Mouse (Mus musculus) MEL (cell line): Measurements from ENCODE around the gene Hoxd10. TPM values are rescaled to one million over a fixed set of nuclear protein-coding genes. Genes with fewer than 3 reads are reported as not detected.

Experiments used
- DNase-seq: peaks from one replicate; pipeline ENCODE4 v3.0.0; 2011; ENCODE audit warnings: low read depth, low spot score
- H3K27ac ChIP-seq: 2 replicates; pipeline ENCODE4 v1.5.1; 2012; ENCODE audit warnings: low read depth, mild to moderate bottlenecking, control low read depth, low read length, moderate library complexity; ENCODE audit not compliant: control insufficient read depth
- H3K27me3 ChIP-seq, 2 experiments: fragments of 150-350 bp in 1 of 2; sonication (generic) in 1 of 2; 2 replicates each; pipeline ENCODE4 v1.6.1; 2012; ENCODE audit warnings: low read length in 2 of 2, mild to moderate bottlenecking in 2 of 2, improper control_type of control experiment in 1 of 2, moderate library complexity in 1 of 2; ENCODE audit not compliant: insufficient read depth in 2 of 2, control insufficient read depth in 1 of 2
- H3K36me3 ChIP-seq, 2 experiments: 2 replicates each; pipeline ENCODE4 v1.6.1; 2012 to 2014; ENCODE audit warnings: low read length in 2 of 2, improper control_type of control experiment in 1 of 2, inconsistent platforms in 1 of 2, mild to moderate bottlenecking in 1 of 2; ENCODE audit not compliant: insufficient read depth in 2 of 2, control insufficient read depth in 1 of 2
- H3K4me1 ChIP-seq, 2 experiments: fragments of 150-350 bp in 1 of 2; sonication (generic) in 1 of 2; 2 replicates each; pipeline ENCODE4 v1.6.1; 2012; ENCODE audit warnings: low read length in 2 of 2, improper control_type of control experiment in 1 of 2, mild to moderate bottlenecking in 1 of 2; ENCODE audit not compliant: insufficient read depth in 2 of 2, control insufficient read depth in 1 of 2
- H3K4me3 ChIP-seq, 2 experiments: fragments of 150-350 bp in 1 of 2; sonication (generic) in 1 of 2; 2 replicates each; pipeline ENCODE4 v1.5.1; 2012; ENCODE audit warnings: low read depth in 2 of 2, low read length in 2 of 2, mild to moderate bottlenecking in 2 of 2, moderate library complexity in 2 of 2, control low read depth in 1 of 2, improper control_type of control experiment in 1 of 2; ENCODE audit not compliant: control insufficient read depth in 1 of 2, insufficient read depth in 1 of 2
- H3K79me2 ChIP-seq: 2 replicates; pipeline ENCODE4 v1.6.1; 2012; ENCODE audit warnings: mild to moderate bottlenecking, low read length, moderate library complexity; ENCODE audit not compliant: control insufficient read depth, poor library complexity, insufficient read depth
- H3K9ac ChIP-seq: 2 replicates; pipeline ENCODE4 v1.6.1; 2012; ENCODE audit warnings: low read depth, mild to moderate bottlenecking, control low read depth, low read length, moderate library complexity; ENCODE audit not compliant: control insufficient read depth, poor library complexity, severe bottlenecking
- H3K9me3 ChIP-seq: fragments of 150-350 bp; sonication (generic); replicated peaks from 2 replicates; pipeline ENCODE4 v1.6.1; 2012; ENCODE audit warnings: mild to moderate bottlenecking, low read length, improper control_type of control experiment, moderate library complexity; ENCODE audit not compliant: insufficient read depth
- CHD1 ChIP-seq: IDR thresholded peaks from 2 replicates; pipeline ENCODE4 v1.6.1; 2012; ENCODE audit warnings: low read depth, mild to moderate bottlenecking, inconsistent platforms, low read length, improper control_type of control experiment
- CTCF ChIP-seq, 3 experiments: IDR thresholded peaks in 2 of 3; conservative IDR thresholded peaks in 1 of 3; 2 replicates each; pipeline ENCODE4 v1.5.1; 2011 to 2012; ENCODE audit warnings: low read length in 3 of 3, low read depth in 2 of 3, mild to moderate bottlenecking in 2 of 3, improper control_type of control experiment in 1 of 3, inconsistent platforms in 1 of 3, mixed read lengths in 1 of 3, moderate library complexity in 1 of 3; ENCODE audit not compliant: control insufficient read depth in 1 of 3, insufficient read depth in 1 of 3, poor library complexity in 1 of 3, severe bottlenecking in 1 of 3
- EP300 ChIP-seq, 2 experiments: IDR thresholded peaks; 2 replicates each; pipeline ENCODE4 v1.6.1; 2011; ENCODE audit warnings: improper control_type of control experiment in 2 of 2, low read length in 2 of 2, low read depth in 1 of 2, mild to moderate bottlenecking in 1 of 2
- ETS1 ChIP-seq: IDR thresholded peaks from 2 replicates; pipeline ENCODE4 v1.6.1; 2012; ENCODE audit warnings: low read depth, mild to moderate bottlenecking, inconsistent platforms, low read length, improper control_type of control experiment, moderate library complexity
- GATA1 ChIP-seq: IDR thresholded peaks from 2 replicates; pipeline ENCODE4 v1.6.1; 2011; ENCODE audit warnings: low read depth, low read length, improper control_type of control experiment
- JUND ChIP-seq: IDR thresholded peaks from 2 replicates; pipeline ENCODE4 v1.6.1; 2011; ENCODE audit warnings: low read depth, mild to moderate bottlenecking, improper control_type of control experiment, low read length
- KAT2A ChIP-seq: conservative IDR thresholded peaks from 2 replicates; pipeline ENCODE4 v1.6.1; 2012; ENCODE audit warnings: low read depth, low read length, improper control_type of control experiment, inconsistent platforms
- MAFK ChIP-seq: IDR thresholded peaks from 2 replicates; pipeline ENCODE4 v1.6.1; 2011; ENCODE audit warnings: low read depth, mild to moderate bottlenecking, low read length, improper control_type of control experiment, borderline replicate concordance
- MAX ChIP-seq: IDR thresholded peaks from 2 replicates; pipeline ENCODE4 v1.6.1; 2011; ENCODE audit warnings: low read length, improper control_type of control experiment
- MAZ ChIP-seq: IDR thresholded peaks from 2 replicates; pipeline ENCODE4 v1.6.1; 2012; ENCODE audit warnings: low read depth, mild to moderate bottlenecking, inconsistent platforms, low read length, improper control_type of control experiment
- MXI1 ChIP-seq: IDR thresholded peaks from 2 replicates; pipeline ENCODE4 v1.6.1; 2011; ENCODE audit warnings: mild to moderate bottlenecking, low read depth, low read length, improper control_type of control experiment
- POLR2A ChIP-seq, 2 experiments: IDR thresholded peaks; 2 replicates each; pipeline ENCODE4 v1.6.1; 2011 to 2012; ENCODE audit warnings: low read length in 2 of 2, mild to moderate bottlenecking in 2 of 2, control low read depth in 1 of 2, improper control_type of control experiment in 1 of 2, low read depth in 1 of 2, moderate library complexity in 1 of 2; ENCODE audit not compliant: control insufficient read depth in 1 of 2, insufficient read depth in 1 of 2, poor library complexity in 1 of 2
- POLR2AphosphoS2 ChIP-seq: IDR thresholded peaks from 2 replicates; pipeline ENCODE4 v1.6.1; 2011; ENCODE audit warnings: low read length, improper control_type of control experiment
- RAD21 ChIP-seq: IDR thresholded peaks from 2 replicates; pipeline ENCODE4 v1.6.1; 2011; ENCODE audit warnings: mild to moderate bottlenecking, low read depth, low read length, improper control_type of control experiment
- RCOR1 ChIP-seq: IDR thresholded peaks from 2 replicates; pipeline ENCODE4 v1.6.1; 2012; ENCODE audit warnings: low read depth, mild to moderate bottlenecking, inconsistent platforms, low read length, improper control_type of control experiment
- SIN3A ChIP-seq: IDR thresholded peaks from 2 replicates; pipeline ENCODE4 v1.6.1; 2012; ENCODE audit warnings: low read length, improper control_type of control experiment, inconsistent platforms
- SMC3 ChIP-seq: IDR thresholded peaks from 2 replicates; pipeline ENCODE4 v1.6.1; 2011; ENCODE audit warnings: low read depth, low read length, improper control_type of control experiment
- TBP ChIP-seq: IDR thresholded peaks from 2 replicates; pipeline ENCODE4 v1.8.0; 2011; ENCODE audit warnings: low read depth, low read length, improper control_type of control experiment
- UBTF ChIP-seq: IDR thresholded peaks from 2 replicates; pipeline ENCODE4 v1.6.1; 2012; ENCODE audit warnings: low read depth, mild to moderate bottlenecking, inconsistent platforms, low read length, improper control_type of control experiment, moderate library complexity, borderline replicate concordance; ENCODE audit not compliant: insufficient read depth
- USF1 ChIP-seq: IDR thresholded peaks from 2 replicates; pipeline ENCODE4 v1.6.1; 2014; ENCODE audit warnings: low read depth, mild to moderate bottlenecking, inconsistent platforms, low read length, improper control_type of control experiment, moderate library complexity
- USF2 ChIP-seq, 2 experiments: IDR thresholded peaks; 2 replicates each; pipeline ENCODE4 v1.6.1; 2011 to 2012; ENCODE audit warnings: improper control_type of control experiment in 2 of 2, low read length in 2 of 2, borderline replicate concordance in 1 of 2, inconsistent platforms in 1 of 2, low read depth in 1 of 2, mild to moderate bottlenecking in 1 of 2; ENCODE audit not compliant: insufficient read depth in 1 of 2
- ZC3H11A ChIP-seq: IDR thresholded peaks from 2 replicates; pipeline ENCODE4 v1.6.1; 2012; ENCODE audit warnings: low read depth, mild to moderate bottlenecking, inconsistent platforms, low read length, improper control_type of control experiment
- ZKSCAN1 ChIP-seq: IDR thresholded peaks from 2 replicates; pipeline ENCODE4 v1.6.1; 2012; ENCODE audit warnings: low read depth, mild to moderate bottlenecking, inconsistent platforms, low read length, improper control_type of control experiment, moderate library complexity
- ZMIZ1 ChIP-seq: IDR thresholded peaks from 2 replicates; pipeline ENCODE4 v1.6.1; 2012; ENCODE audit warnings: low read depth, mild to moderate bottlenecking, inconsistent platforms, low read length, improper control_type of control experiment, moderate library complexity
- polyA plus RNA-seq, 2 experiments: library from polyadenylated mRNA; stranded (reverse) in 1 of 2; unstranded in 1 of 2; fragments of >175 nt in 1 of 2; fragments of >200 nt in 1 of 2; gene quantifications; 2 replicates each; pipeline versions ENCODE4 v1.2.1 to v1.2.4; 2012; ENCODE audit warnings: low replicate concordance in 2 of 2, low read depth in 1 of 2; ENCODE audit not compliant: insufficient read length in 2 of 2, insufficient read depth in 1 of 2, missing spikeins in 1 of 2
- total RNA-seq: library from RNA; depleted of rRNA; stranded (reverse); fragments of 300-350 nt; gene quantifications from 2 replicates; pipeline ENCODE4 v1.2.3, GENCODE M21; 2012

Hoxd10 gene
- total and polyA plus RNA-seq, 3 experiments: not detected

DNA sequence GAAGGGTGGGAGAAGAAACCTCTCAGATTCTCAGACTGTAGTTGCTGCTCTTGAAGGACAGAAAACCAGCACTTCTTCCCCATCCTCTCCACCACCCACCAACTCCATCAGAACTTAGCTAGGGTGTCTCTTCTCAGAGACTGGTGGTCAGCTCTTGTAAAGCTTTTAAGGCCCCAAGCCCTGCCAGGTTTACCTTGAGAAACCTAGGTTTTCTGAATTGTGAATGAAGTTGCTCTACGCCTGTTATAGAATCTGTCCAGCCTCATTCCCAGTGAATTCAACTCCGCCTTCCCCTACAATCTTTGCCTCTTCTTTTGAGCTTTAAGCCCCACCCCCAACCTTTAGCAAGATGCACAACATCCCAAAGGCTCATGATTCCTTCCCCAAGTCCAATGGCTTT, 14.6 kb upstream of the Hoxd10 start:
- Histone ChIP-seq H3K9ac (no peak overlapping the region), H3K27ac (no peak overlapping the region), H3K9me3 (no peaks in the 10 kb centered on the region), H3K79me2 (no peaks in the 10 kb centered on the region), H3K4me3 (no peak overlapping the region), H3K4me1 (no peaks in the 10 kb centered on the region), H3K36me3 (no peaks in the 10 kb centered on the region), H3K27me3 (peaks cover 2 to 3% of the 10 kb centered on the region in 2 experiments; a peak in 3 of 4 replicates)
- no peak for DNase-seq
- no peak for TF ChIP-seq USF2 (IDR thresholded peaks at IDR 0.05; ENCODE audit: borderline replicate concordance in 1 of 2, insufficient read depth in 1 of 2, low read depth in 1 of 2, low read length in 2 of 2)
- no peak for TF ChIP-seq RAD21
- no peak for TF ChIP-seq POLR2AphosphoS2
- TF ChIP-seq MAX: no peak
- TF ChIP-seq ZMIZ1: no peak
- TF ChIP-seq MAFK: no peak
- no peak for TF ChIP-seq SMC3
- no peak for TF ChIP-seq ETS1
- no peak for TF ChIP-seq SIN3A
- no peak for TF ChIP-seq JUND
- TF ChIP-seq CHD1: no peak
- no peak for TF ChIP-seq GATA1
- TF ChIP-seq TBP: no peak

DNA sequence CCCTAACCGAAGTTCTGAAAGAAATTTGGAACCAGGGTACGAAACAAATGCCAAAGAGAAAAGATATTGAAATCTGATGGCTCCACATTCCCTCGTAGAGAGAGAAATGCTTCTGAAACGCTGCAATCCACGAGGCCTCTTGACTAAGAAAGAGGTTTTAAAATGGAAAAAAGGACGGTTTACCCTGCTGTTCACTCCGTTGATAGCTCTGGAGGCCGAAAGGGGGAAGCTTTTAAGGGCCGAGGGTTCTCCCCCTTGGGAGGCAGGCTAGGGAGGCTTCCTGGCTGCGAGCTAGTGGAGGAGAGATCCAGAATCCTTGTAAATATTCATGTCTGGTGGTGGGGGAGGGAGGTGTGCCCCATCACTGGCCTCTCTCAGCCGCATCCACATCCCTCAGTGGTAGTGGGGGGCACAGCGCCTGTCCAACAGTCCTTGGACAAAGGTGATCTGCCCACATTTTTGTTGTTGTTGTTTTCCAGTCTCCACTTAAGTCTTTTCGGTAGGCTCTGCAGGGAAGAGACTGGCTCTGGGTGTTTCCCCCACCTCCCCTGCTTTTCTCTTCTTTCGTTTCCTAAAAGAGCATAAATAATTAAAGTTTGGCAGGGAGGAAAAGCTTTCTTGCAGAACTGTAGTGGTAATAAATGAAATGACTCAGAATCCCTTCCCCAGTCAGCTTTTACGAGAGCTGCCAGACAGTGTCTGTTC, 12.7 kb upstream of the Hoxd10 start, which contains the start of gene Hoxd11:
TSS of gene Hoxd11 (plus strand) at position 667 of the 705 bp plus-strand sequence.
- DNase-seq: no peak
- H3K9ac ChIP-seq: no peak within 1 kb of the TSS
- no peaks in the 10 kb centered on the region for H3K36me3 ChIP-seq
- TF ChIP-seq RCOR1 (no peak), CTCF (IDR thresholded peaks at IDR 0.05 in 2 of 3, conservative IDR thresholded peaks at IDR 0.05 in 1 of 3; ENCODE audit: control insufficient read depth in 1 of 3, insufficient read depth in 1 of 3, low read depth in 2 of 3, low read length in 3 of 3, poor library complexity in 1 of 3, severe bottlenecking in 1 of 3) (no peak), POLR2A (IDR thresholded peaks at IDR 0.05; ENCODE audit: control insufficient read depth in 1 of 2, insufficient read depth in 1 of 2, low read depth in 1 of 2, low read length in 2 of 2, poor library complexity in 1 of 2) (no peak), USF1 (no peak), ZKSCAN1 (no peak), MAZ (no peak), RAD21 (no peak), ZC3H11A (no peak), ETS1 (no peak), EP300 (IDR thresholded peaks at IDR 0.05; ENCODE audit: low read depth in 1 of 2, low read length in 2 of 2) (no peak), KAT2A (no peak), UBTF (no peak), MXI1 (no peak)
- TF ChIP-seq, all 39 proteins: peak for 0
- Histone ChIP-seq H3K27me3 (peaks cover 2 to 3% of the 10 kb centered on the region in 2 experiments; a peak in 3 of 4 replicates), H3K4me3 (no peak within 1 kb of the TSS), H3K9me3 (no peaks in the 10 kb centered on the region), H3K79me2 (no peaks in the 10 kb centered on the region), H3K4me1 (no peaks in the 10 kb centered on the region), H3K27ac (no peak within 1 kb of the TSS)
